Mouse (Mus musculus) testis, adult 2 months (tissue): ENCODE data around the gene Ints7.

Source experiments
- CTCF ChIP-seq: fragments of 200-500 bp; IDR thresholded peaks from 2 replicates; pipeline ENCODE4 v1.5.1; 2012; ENCODE audit warnings: low read depth, mild to moderate bottlenecking, inconsistent platforms, low read length, moderate library complexity; ENCODE audit not compliant: control insufficient read depth, insufficient read depth, insufficient replicate concordance
- POLR2A ChIP-seq: fragments of 200-500 bp; IDR thresholded peaks from 2 replicates; pipeline ENCODE4 v1.6.1; 2012; ENCODE audit warnings: low read depth, mild to moderate bottlenecking, inconsistent platforms, low read length, moderate library complexity; ENCODE audit not compliant: control insufficient read depth

DNA sequence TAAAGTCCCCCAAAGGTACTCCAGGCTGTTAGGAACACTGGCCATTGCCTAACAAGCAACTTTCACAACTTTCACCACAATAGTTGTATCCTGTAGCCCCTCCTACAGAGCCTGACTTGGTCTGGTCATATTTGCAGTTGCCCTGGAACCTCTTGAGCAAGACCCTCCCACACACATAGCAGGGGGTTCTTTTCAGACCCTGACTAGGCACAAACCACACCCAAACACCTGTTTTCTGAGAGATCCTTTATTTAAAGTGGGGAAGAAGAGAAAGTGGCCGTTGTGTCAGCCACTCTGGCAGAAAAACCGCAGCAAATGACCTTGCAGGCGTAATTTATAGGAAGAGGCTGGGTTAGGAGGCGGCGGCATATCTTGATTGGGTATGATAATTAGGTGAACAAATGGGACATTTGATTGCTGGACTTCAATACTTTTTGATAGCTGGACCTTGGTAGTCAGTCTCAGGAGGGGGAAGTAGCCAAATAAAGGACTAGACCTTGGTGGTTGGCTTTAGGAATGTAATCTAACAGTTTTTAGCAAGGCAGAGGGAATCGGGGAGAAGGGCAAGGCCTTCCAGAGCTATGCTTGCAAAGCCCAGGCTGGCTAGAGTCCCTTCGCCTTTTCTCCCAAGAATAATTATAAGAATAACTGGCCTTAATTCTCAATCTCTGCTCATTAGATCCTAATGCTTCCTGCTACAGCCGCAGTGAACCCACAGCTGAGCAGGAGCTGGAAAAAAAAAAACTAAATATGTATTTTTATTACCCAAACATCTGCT is 85.8 kb downstream of the Ints7 start:
- no peak for TF ChIP-seq CTCF
- no peak for TF ChIP-seq POLR2A
